Mouse (Mus musculus) forebrain, embryonic 14.5 days (tissue): ENCODE results near the gene 4930518I15Rik. TPM values are rescaled to one million over a fixed set of nuclear protein-coding genes. Genes with fewer than 3 reads are reported as not detected.

Source experiments
- ATAC-seq: fragments of 200-750 bp; cut with Nextera tagmentation; 2 replicates; pipeline ENCODE4 v1.8.0; 2017; ENCODE audit warnings: mild to moderate bottlenecking, moderate library complexity
- DNase-seq: peaks from one replicate; pipeline ENCODE4 v3.0.0-alpha.2; 2015; ENCODE audit warnings: low spot score
- H3K27ac ChIP-seq: fragments of 300-500 bp; sonication (generic); 2 replicates; pipeline ENCODE4 v1.5.1; 2014; ENCODE audit warnings: low read depth, mild to moderate bottlenecking, control low read depth, low read length, moderate library complexity
- H3K27me3 ChIP-seq: fragments of 300-500 bp; sonication (generic); replicated peaks from 2 replicates; pipeline ENCODE4 v1.6.1; 2014; ENCODE audit warnings: low read length, control low read depth, mixed read lengths; ENCODE audit not compliant: control insufficient read depth, insufficient read depth
- H3K36me3 ChIP-seq: fragments of 300-500 bp; sonication (generic); 2 replicates; pipeline ENCODE4 v1.6.1; 2014; ENCODE audit warnings: low read length, control low read depth; ENCODE audit not compliant: control insufficient read depth, insufficient read depth
- H3K4me1 ChIP-seq: fragments of 300-500 bp; sonication (generic); 2 replicates; pipeline ENCODE4 v1.6.1; 2014; ENCODE audit warnings: antibody characterized with exemption, low read length, control low read depth; ENCODE audit not compliant: control insufficient read depth, insufficient read depth
- H3K4me2 ChIP-seq: fragments of 300-500 bp; sonication (generic); 2 replicates; pipeline ENCODE4 v1.6.1; 2014; ENCODE audit warnings: mild to moderate bottlenecking, control low read depth, low read length
- H3K4me3 ChIP-seq: fragments of 300-500 bp; sonication (generic); 2 replicates; pipeline ENCODE4 v1.5.1; 2014; ENCODE audit warnings: low read depth, low read length, control low read depth
- H3K9ac ChIP-seq: fragments of 300-500 bp; sonication (generic); 2 replicates; pipeline ENCODE4 v1.6.1; 2014; ENCODE audit warnings: mild to moderate bottlenecking, low read length, control low read depth, moderate library complexity
- H3K9me3 ChIP-seq: fragments of 300-500 bp; sonication (generic); replicated peaks from 2 replicates; pipeline ENCODE4 v1.6.1; 2016; ENCODE audit warnings: low read length, control low read depth, mixed read lengths; ENCODE audit not compliant: control insufficient read depth
- WGBS: fragments of 180-500 bp; shearing (Covaris S2); extraction: QIAGEN DNeasy Blood & Tissue Kit; methylation state at CpG from one replicate; pipeline ENCODE4 v1.1.7; 2014; 5-methylcytosine and 5-hydroxymethylcytosine counted together
- polyA plus RNA-seq: library from polyadenylated mRNA; unstranded; fragments of >200 nt; fragmentation: Nextera tagmentation; extraction: Ambion mirVana; gene quantifications from 2 replicates; pipeline ENCODE4 v1.2.1, GENCODE M21; 2014

Gene 4930518I15Rik
- polyA plus RNA-seq, 1 experiment from 2014 or later: 2.7 TPM

DNA sequence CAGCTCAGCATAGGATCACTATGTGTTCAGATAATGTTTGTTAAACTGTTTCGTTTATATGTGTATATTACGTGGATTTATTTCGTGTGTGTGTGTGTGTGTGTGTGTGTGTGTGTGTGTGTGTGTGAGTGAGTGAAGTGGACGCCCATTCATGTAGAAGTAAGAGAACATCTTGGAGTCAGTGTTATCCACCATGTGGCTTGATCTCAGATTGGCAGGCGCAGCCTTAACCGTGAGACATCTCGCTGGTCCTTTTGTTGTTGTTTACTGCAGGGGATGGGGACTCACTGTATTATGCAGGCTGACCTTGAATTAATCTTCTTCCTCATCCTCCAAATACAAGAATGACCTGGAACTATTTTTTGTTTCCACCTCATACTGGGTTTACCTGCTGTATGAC is 11.8 kb upstream of the 4930518I15Rik start:
- H3K4me3 ChIP-seq: no peak overlapping the region
- ATAC-seq: no peak
- H3K9ac ChIP-seq: no peak overlapping the region
- no peak overlapping the region for H3K4me2 ChIP-seq
- H3K9me3 ChIP-seq: no peaks in the 10 kb centered on the region
- H3K36me3 ChIP-seq: peaks cover 85% of the 10 kb centered on the region
- H3K27me3 ChIP-seq: no peaks in the 10 kb centered on the region
- WGBS: 92% methylated on average over 7 of the region's 7 CpGs
- no peak overlapping the region for H3K27ac ChIP-seq
- peaks cover 1% of the 10 kb centered on the region for H3K4me1 ChIP-seq
- no peak for DNase-seq

GRCm38 (mm10) chr2:156868994-156869393 is 11.2 kb upstream of the 4930518I15Rik start:
- 84% methylated on average over 8 of the region's 8 CpGs for WGBS
- peaks cover 80% of the 10 kb centered on the region for H3K36me3 ChIP-seq
- H3K4me3 ChIP-seq: no peak overlapping the region
- no peak overlapping the region for H3K27ac ChIP-seq
- ATAC-seq (no peak), DNase-seq (no peak)
- no peak overlapping the region for H3K4me2 ChIP-seq
- no peak overlapping the region for H3K9ac ChIP-seq
- H3K4me1 ChIP-seq: peaks cover 7% of the 10 kb centered on the region
- no peaks in the 10 kb centered on the region for H3K27me3 ChIP-seq
- H3K9me3 ChIP-seq: no peaks in the 10 kb centered on the region

DNA sequence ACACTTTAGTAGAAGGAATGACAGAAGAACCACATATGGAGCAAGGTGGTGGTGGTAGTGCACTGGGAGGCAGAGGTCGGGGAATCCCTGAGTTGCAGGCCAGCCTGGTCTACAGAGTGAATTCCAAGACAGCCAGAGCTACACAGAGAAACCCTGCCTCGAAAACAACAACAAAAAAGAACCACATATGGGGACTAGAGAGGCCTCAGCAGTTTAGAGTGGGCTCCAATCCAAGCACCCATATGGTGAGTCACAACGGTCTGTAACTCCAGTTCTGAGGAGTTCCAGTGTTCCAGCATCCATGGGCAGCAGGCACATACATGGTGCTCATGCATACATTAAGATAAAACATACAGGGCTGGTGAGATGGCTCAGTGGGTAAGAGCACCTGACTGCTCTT is 6.7 kb upstream of the 4930518I15Rik start:
- Histone ChIP-seq H3K36me3 (peaks cover 43% of the 10 kb centered on the region), H3K27ac (0 out of 2 replicates have a peak overlapping the region, but pooled peaks have one; percentile 27), H3K9ac (no peak overlapping the region)

GRCm38 (mm10) chr2:156863487-156864160 is 5.9 kb upstream of the 4930518I15Rik start:
- DNase-seq: peak; percentile 23

More for the DNA sequence above, 6.7 kb upstream of the 4930518I15Rik start:
- Histone ChIP-seq H3K4me3 (peak overlapping the region; percentile 99; the same call in 1 of the 2 replicates), H3K4me2 (peak overlapping the region; percentile 85; the same call in 1 of the 2 replicates), H3K9me3 (no peaks in the 10 kb centered on the region), H3K4me1 (peaks cover 12% of the 10 kb centered on the region), H3K27me3 (no peaks in the 10 kb centered on the region)
- ATAC-seq (no peak), DNase-seq (peak; percentile 63)
- 62% methylated on average over 3 of the region's 3 CpGs for WGBS

DNA sequence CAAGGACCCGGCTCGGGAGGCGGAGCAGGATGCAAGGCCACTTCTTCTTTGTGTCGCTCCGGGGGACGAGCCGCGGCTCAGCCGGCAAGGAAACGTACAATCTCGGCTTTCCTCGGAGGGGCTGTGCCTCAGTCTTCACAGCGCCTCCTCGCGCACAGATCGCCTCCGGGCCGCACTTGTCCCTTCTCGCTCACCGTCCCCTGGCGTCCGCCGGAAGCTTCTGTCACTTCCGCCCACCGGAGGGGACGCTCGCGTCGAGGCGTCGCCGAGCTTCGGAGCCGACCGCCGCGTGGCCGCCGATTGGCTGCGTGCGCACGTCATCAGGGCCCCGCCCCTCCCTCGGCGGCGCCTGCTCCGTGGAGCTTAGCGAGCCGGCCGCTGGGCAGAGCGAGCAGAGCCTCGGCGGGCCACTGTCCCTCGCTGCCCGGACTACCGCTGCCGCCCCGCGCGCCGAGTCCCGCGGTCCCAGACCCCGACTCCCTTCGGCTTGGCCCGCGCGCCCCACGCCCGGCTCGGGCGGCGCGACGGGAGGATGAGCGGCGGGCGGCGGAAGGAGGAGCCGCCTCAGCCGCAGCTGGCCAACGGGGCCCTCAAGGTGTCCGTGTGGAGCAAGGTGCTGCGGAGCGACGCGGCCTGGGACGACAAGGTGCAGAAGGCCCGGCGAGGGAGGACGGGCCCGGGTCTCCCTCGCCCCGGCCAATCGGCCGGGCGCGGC is 5.2 kb upstream of the 4930518I15Rik start, which contains the start of gene Rab5if:
Gene Rab5if, plus strand, starts transcription at position 357 of the 715 bp plus-strand sequence.
- H3K4me2 ChIP-seq: peak within 1 kb of the TSS; percentile 85
- H3K9me3 ChIP-seq: no peaks in the 10 kb centered on the region
- peak within 1 kb of the TSS; percentile 99 for H3K4me3 ChIP-seq
- under 1% methylated on average over 96 of the region's 98 CpGs for WGBS
- peak within 1 kb of the TSS; percentile 93 for H3K27ac ChIP-seq
- H3K36me3 ChIP-seq: peaks cover 41% of the 10 kb centered on the region
- DNase-seq (peak; percentile 99), ATAC-seq (peak; percentile 97)
- H3K27me3 ChIP-seq: no peaks in the 10 kb centered on the region
- peak within 1 kb of the TSS; percentile 97 for H3K9ac ChIP-seq
- H3K4me1 ChIP-seq: peaks cover 12% of the 10 kb centered on the region

More at GRCm38 (mm10) chr2:156863487-156864160, 5.9 kb upstream of the 4930518I15Rik start:
- Histone ChIP-seq H3K4me1 (peaks cover 12% of the 10 kb centered on the region), H3K9ac (peak overlapping the region; percentile 97), H3K4me2 (peak overlapping the region; percentile 85), H3K4me3 (peak overlapping the region; percentile 99), H3K27ac (peak overlapping the region; percentile 93), H3K9me3 (no peaks in the 10 kb centered on the region), H3K36me3 (peaks cover 41% of the 10 kb centered on the region), H3K27me3 (no peaks in the 10 kb centered on the region)
- WGBS: 5% methylated on average over 28 of the region's 28 CpGs
- no peak for ATAC-seq

GRCm38 (mm10) chr2:156862041-156862717 is 4.4 kb upstream of the 4930518I15Rik start:
- Histone ChIP-seq H3K4me1 (peaks cover 12% of the 10 kb centered on the region), H3K27me3 (no peaks in the 10 kb centered on the region), H3K36me3 (peaks cover 39% of the 10 kb centered on the region), H3K9me3 (no peaks in the 10 kb centered on the region), H3K9ac (peak overlapping the region; percentile 97), H3K27ac (peak overlapping the region; percentile 93), H3K4me3 (peak overlapping the region; percentile 99), H3K4me2 (peak overlapping the region; percentile 73)
- ATAC-seq (peak; percentile 8), DNase-seq (peak; percentile 55)
- 1% methylated on average over 19 of the region's 19 CpGs for WGBS

- Histone ChIP-seq H3K36me3 (peaks cover 38% of the 10 kb centered on the region), H3K9me3 (no peaks in the 10 kb centered on the region), H3K4me3 (no peak overlapping the region), H3K4me2 (no peak overlapping the region), H3K27me3 (no peaks in the 10 kb centered on the region), H3K27ac (no peak overlapping the region), H3K9ac (no peak overlapping the region), H3K4me1 (peaks cover 1% of the 10 kb centered on the region; the same call in 1 of the 2 replicates)
- ATAC-seq (no peak), DNase-seq (no peak)
- WGBS: 85% methylated on average over 7 of the region's 7 CpGs
These were observed 925 bp upstream of the 4930518I15Rik start for GRCm38 (mm10) chr2:156858671-156859070.

DNA sequence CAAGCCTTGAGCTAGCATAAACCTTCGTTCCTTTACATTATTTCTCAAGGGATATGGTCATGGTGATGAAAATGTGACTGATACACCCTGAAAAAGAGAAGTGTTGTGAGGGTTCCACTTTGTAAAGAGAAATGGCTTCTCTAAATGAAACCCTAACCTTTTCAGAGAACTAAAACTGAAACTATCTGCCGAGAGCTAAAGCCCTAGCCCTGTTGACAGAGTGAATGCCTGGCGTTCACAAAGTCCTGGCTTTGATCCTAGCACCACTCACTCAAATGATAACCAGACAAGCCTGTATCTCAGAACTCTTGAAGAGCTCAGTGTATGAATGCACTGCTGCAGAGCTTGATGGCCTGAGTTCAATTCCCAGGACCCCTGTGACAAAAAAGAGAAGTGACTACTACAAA is 358 bp downstream of the 4930518I15Rik start:
- 80% methylated on average over 3 of the region's 3 CpGs for WGBS
- Histone ChIP-seq H3K9me3 (no peaks in the 10 kb centered on the region), H3K4me1 (no peaks in the 10 kb centered on the region), H3K27ac (no peak overlapping the region; the same call in 1 of the 2 replicates), H3K4me3 (no peak overlapping the region), H3K4me2 (no peak overlapping the region), H3K36me3 (peaks cover 45% of the 10 kb centered on the region), H3K9ac (no peak overlapping the region), H3K27me3 (no peaks in the 10 kb centered on the region)
- ATAC-seq (no peak), DNase-seq (no peak)
